Mouse (Mus musculus): Measurements from ENCODE around the gene Btrc. TPM values are rescaled to one million over a fixed set of nuclear protein-coding genes. Genes with fewer than 3 reads are reported as not detected.

Gene Btrc
- polyA plus RNA-seq, 2 experiments: 41.5 to 44.1 TPM

GRCm38 (mm10) chr19:45445253-45445933 lies 81.9 kb downstream of the Btrc start:
- H3K9me3 ChIP-seq (ENCODE audit: control insufficient read depth, low read length): no peaks in the 10 kb centered on the region
- no peak overlapping the region for H3K4me2 ChIP-seq (replicated peaks; ENCODE audit: low read depth, low read length, severe bottlenecking)
- 62% methylated on average over 6 of the region's 6 CpGs for WGBS
- DNase-seq (ENCODE audit: low spot score): no peak
- H3K36me3 ChIP-seq (ENCODE audit: control insufficient read depth, insufficient read depth, low read length): no peaks in the 10 kb centered on the region
- H3K9ac ChIP-seq (ENCODE audit: low read depth, low read length, severe bottlenecking): no peak overlapping the region
- ATAC-seq (ENCODE audit: low FRiP score, low read depth): no peak
- 0 out of 2 replicates have a peak, but pooled peaks cover 3% of the 10 kb centered on the region for H3K4me1 ChIP-seq (ENCODE audit: control insufficient read depth, insufficient read depth, low read length)
- TF ChIP-seq POLR2A (IDR thresholded peaks at IDR 0.05; ENCODE audit: borderline replicate concordance, extremely low read depth, insufficient read depth, insufficient read length): no peak
- H3K4me3 ChIP-seq (replicated peaks; ENCODE audit: low read length): no peak overlapping the region
- no peak overlapping the region for H3K27ac ChIP-seq (replicated peaks; ENCODE audit: low read depth, low read length)
- no peaks in the 10 kb centered on the region for H3K27me3 ChIP-seq (ENCODE audit: control insufficient read depth, insufficient read depth, low read length)

DNA sequence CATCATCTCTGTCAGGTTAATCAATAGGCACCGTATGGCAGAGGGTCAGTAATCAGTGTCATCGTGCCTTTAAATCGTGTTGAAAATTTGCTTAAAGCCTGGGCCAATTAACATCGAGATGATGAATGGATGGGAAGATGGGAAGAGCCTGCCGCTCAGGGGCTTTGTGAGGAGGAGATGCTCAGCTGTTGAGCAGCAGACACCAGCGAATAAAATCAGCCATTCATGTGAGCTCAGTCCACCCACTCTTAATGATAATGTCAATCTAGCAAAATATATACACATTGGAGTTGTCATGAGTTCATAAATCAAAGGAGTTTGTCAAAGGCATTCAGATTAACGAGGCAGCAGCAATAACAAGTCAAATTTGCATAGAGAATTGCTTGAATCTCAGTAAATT lies 83.1 kb downstream of the Btrc start:
- WGBS: 58% methylated on average over 7 of the region's 7 CpGs
- DNase-seq (ENCODE audit: low spot score) (no peak), ATAC-seq (ENCODE audit: low FRiP score, low read depth) (no peak)
- no peak overlapping the region for H3K4me2 ChIP-seq (replicated peaks; ENCODE audit: low read depth, low read length, severe bottlenecking)
- H3K4me3 ChIP-seq (replicated peaks; ENCODE audit: low read length): no peak overlapping the region
- no peaks in the 10 kb centered on the region for H3K9me3 ChIP-seq (ENCODE audit: control insufficient read depth, low read length)
- H3K9ac ChIP-seq (ENCODE audit: low read depth, low read length, severe bottlenecking): no peak overlapping the region
- H3K4me1 ChIP-seq (ENCODE audit: control insufficient read depth, insufficient read depth, low read length): 0 out of 2 replicates have a peak, but pooled peaks cover 3% of the 10 kb centered on the region
- H3K27me3 ChIP-seq (ENCODE audit: control insufficient read depth, insufficient read depth, low read length): no peaks in the 10 kb centered on the region
- H3K27ac ChIP-seq (replicated peaks; ENCODE audit: low read depth, low read length): no peak overlapping the region
- no peaks in the 10 kb centered on the region for H3K36me3 ChIP-seq (ENCODE audit: control insufficient read depth, insufficient read depth, low read length)
- TF ChIP-seq POLR2A (IDR thresholded peaks at IDR 0.05; ENCODE audit: borderline replicate concordance, extremely low read depth, insufficient read depth, insufficient read length): no peak

DNA sequence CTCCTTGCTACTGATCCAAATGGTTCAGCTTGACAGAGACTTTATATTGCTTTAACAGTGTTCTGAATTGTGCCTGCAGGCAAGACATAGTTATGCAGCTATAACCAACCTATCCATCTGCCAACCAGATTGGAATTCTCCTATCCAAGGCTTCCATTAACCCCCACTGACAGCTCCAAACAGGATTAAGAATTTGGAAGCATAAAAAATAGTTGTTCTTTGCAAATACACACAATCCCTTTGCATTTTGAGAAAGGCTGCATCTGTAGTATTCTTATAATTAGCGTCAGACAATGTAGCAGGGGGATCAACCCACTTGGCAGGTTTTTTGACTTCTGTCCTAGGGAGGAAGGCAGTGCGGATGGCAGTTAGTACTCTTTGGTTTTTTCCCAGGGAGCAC lies 83.7 kb downstream of the Btrc start:
- no peak for TF ChIP-seq POLR2A (IDR thresholded peaks at IDR 0.05; ENCODE audit: borderline replicate concordance, extremely low read depth, insufficient read depth, insufficient read length)
- 80% methylated on average over 2 of the region's 2 CpGs for WGBS
- H3K4me2 ChIP-seq (replicated peaks; ENCODE audit: low read depth, low read length, severe bottlenecking): no peak overlapping the region
- H3K36me3 ChIP-seq (ENCODE audit: control insufficient read depth, insufficient read depth, low read length): no peaks in the 10 kb centered on the region; the same call in 1 of the 2 replicates
- H3K4me1 ChIP-seq (ENCODE audit: control insufficient read depth, insufficient read depth, low read length): 0 out of 2 replicates have a peak, but pooled peaks cover 3% of the 10 kb centered on the region
- no peak overlapping the region for H3K9ac ChIP-seq (ENCODE audit: low read depth, low read length, severe bottlenecking)
- ATAC-seq (ENCODE audit: low FRiP score, low read depth) (no peak), DNase-seq (ENCODE audit: low spot score) (no peak)
- no peaks in the 10 kb centered on the region for H3K9me3 ChIP-seq (ENCODE audit: control insufficient read depth, low read length)
- no peak overlapping the region for H3K27ac ChIP-seq (replicated peaks; ENCODE audit: low read depth, low read length)
- H3K4me3 ChIP-seq (replicated peaks; ENCODE audit: low read length): no peak overlapping the region
- H3K27me3 ChIP-seq (ENCODE audit: control insufficient read depth, insufficient read depth, low read length): no peaks in the 10 kb centered on the region

- no peaks in the 10 kb centered on the region for H3K9me3 ChIP-seq (ENCODE audit: control insufficient read depth, low read length)
- no peak overlapping the region for H3K4me3 ChIP-seq (replicated peaks; ENCODE audit: low read length)
- H3K27me3 ChIP-seq (ENCODE audit: control insufficient read depth, insufficient read depth, low read length): no peaks in the 10 kb centered on the region
- WGBS: 50% methylated on average over 1 of the region's 1 CpGs
- H3K36me3 ChIP-seq (ENCODE audit: control insufficient read depth, insufficient read depth, low read length): no peaks in the 10 kb centered on the region; the same call in 1 of the 2 replicates
- no peak overlapping the region for H3K4me2 ChIP-seq (replicated peaks; ENCODE audit: low read depth, low read length, severe bottlenecking)
- no peak overlapping the region for H3K9ac ChIP-seq (ENCODE audit: low read depth, low read length, severe bottlenecking)
- H3K4me1 ChIP-seq (ENCODE audit: control insufficient read depth, insufficient read depth, low read length): 0 out of 2 replicates have a peak, but pooled peaks cover 3% of the 10 kb centered on the region
- ATAC-seq (ENCODE audit: low FRiP score, low read depth) (no peak), DNase-seq (ENCODE audit: low spot score) (no peak)
- H3K27ac ChIP-seq (replicated peaks; ENCODE audit: low read depth, low read length): no peak overlapping the region
- no peak for TF ChIP-seq POLR2A (IDR thresholded peaks at IDR 0.05; ENCODE audit: borderline replicate concordance, extremely low read depth, insufficient read depth, insufficient read length)
Observed at GRCm38 (mm10) chr19:45447886-45448285, 84.4 kb downstream of the Btrc start.

- WGBS: 94% methylated on average over 3 of the region's 3 CpGs
- H3K4me3 ChIP-seq (replicated peaks; ENCODE audit: low read length): no peak overlapping the region
- no peak for ATAC-seq (ENCODE audit: low FRiP score, low read depth)
- H3K4me2 ChIP-seq (replicated peaks; ENCODE audit: low read depth, low read length, severe bottlenecking): no peak overlapping the region
- H3K27me3 ChIP-seq (ENCODE audit: control insufficient read depth, insufficient read depth, low read length): no peaks in the 10 kb centered on the region
- no peak overlapping the region for H3K27ac ChIP-seq (replicated peaks; ENCODE audit: low read depth, low read length)
- no peak for DNase-seq (ENCODE audit: low spot score)
- H3K9ac ChIP-seq (ENCODE audit: low read depth, low read length, severe bottlenecking): no peak overlapping the region
- no peak for TF ChIP-seq POLR2A (IDR thresholded peaks at IDR 0.05; ENCODE audit: borderline replicate concordance, extremely low read depth, insufficient read depth, insufficient read length)
- H3K9me3 ChIP-seq (ENCODE audit: control insufficient read depth, low read length): no peaks in the 10 kb centered on the region
- no peaks in the 10 kb centered on the region; the same call in 1 of the 2 replicates for H3K4me1 ChIP-seq (ENCODE audit: control insufficient read depth, insufficient read depth, low read length)
- no peaks in the 10 kb centered on the region; the same call in 1 of the 2 replicates for H3K36me3 ChIP-seq (ENCODE audit: control insufficient read depth, insufficient read depth, low read length)
Observed at GRCm38 (mm10) chr19:45454391-45454790, 90.9 kb downstream of the Btrc start.

Data from limb, embryonic 14.5 days (tissue).